Mouse (Mus musculus) telencephalon, adult 2 months (tissue): Measurements from ENCODE around the gene Parp14.
"Not testable (repeated sequence)": the region's sequence is repeated elsewhere in the genome, so short reads cannot be mapped to it uniquely, and the experiment has no call there.

ENCODE experiments used
- DNase-seq: peaks from one replicate; pipeline ENCODE4 v3.0.0-alpha.2; 2011; ENCODE audit warnings: low read depth, low spot score

Gene Parp14

DNA sequence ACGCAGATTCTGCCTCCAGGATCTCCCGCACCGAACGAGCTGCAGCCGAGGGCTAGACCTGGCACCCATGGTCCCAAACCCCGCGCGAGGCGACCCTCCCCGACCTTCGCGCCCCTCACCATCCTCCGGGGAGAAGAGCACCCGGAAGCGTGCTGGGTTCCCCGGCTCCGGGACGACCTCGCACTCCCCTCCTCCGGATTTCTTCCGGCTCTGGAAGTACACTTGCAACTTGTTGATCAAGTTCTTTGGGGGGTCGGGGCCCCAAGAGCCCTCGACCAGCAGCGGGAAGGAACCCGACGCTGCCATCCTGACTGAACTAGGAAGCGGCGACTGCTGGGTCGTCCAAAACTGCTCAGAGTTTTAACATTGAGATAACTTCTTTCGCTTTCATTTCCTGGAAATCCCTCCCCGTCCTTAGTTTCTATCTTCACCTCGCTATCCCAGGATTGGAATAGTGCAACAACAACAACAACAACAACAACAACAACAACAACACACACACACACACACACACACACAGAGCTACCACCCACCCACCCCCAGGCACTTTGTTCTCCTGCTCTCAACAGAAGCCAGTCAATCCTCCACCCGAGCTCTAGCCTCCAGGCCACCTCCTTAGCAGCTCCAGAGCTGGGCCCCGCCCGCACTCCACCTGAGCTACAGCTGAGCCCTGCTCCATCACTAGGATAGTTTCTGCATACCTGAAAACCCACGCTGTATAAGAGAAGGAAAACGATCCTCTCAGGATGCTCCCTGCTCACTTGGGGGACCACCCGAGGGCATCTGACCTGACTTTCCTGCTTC, at the start of gene Parp14:
Parp14 (minus strand) TSS at position 497 of the 804 bp plus-strand sequence.
- DNase-seq: no peak

DNA sequence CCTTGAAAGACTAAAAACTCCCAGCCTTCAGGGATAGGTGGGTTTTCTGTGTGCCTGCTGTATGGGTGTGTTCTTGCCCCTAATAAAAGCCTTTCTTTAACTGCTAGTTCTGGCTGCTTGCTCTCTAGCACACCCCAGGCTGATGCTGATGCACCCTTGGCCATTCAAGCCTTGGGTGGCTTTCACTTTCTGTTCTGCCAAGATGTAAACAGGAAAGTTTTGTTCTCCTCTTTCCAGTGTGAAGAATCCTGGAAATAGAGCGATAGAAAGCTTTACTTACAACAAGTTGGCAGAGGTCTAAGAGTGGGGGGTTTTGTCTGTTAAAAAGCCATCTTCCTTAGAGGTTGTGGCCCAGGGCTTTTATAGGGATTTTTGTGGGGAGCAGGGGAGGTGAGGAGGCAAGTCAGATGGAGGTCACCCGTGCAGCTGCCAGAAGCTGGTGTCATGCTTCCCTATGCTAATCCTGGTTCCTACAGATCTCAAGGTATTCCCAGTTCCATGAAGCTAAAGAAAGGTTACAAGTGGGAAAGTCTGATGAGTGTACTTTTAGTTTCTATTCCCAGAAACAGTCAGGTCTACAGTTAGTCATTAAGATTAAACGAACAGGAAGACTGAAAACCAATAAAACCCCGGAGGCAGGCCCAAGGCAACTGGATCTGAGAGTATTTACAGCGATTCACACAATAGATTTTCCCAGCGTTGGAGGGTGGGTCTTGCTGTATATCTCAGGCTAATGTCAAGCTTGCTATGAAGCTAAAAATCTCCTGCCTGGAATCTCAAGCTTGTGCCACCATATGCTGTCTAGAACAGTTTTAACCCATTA, 47.6 kb upstream of the Parp14 start:
- DNase-seq: no peak

DNA sequence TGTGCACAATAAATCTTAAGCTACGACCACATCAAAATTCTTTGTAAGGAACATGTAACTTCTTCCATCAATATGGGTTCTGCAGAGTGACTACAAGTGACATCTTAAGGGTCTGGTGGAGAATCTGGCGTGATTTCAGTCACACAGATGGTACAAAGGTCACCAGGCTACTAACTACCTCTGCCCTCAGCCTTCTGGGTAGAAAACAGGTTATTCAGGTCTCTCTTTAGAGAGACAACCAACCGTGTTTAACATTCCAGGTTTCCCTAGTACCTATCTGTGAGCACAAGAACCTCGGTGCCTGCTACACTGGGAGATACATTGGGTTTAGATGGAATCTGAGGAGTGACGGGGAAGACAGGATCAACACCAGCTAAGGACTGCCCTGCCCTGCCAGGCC, 43.0 kb upstream of the Parp14 start:
- no peak for DNase-seq

DNA sequence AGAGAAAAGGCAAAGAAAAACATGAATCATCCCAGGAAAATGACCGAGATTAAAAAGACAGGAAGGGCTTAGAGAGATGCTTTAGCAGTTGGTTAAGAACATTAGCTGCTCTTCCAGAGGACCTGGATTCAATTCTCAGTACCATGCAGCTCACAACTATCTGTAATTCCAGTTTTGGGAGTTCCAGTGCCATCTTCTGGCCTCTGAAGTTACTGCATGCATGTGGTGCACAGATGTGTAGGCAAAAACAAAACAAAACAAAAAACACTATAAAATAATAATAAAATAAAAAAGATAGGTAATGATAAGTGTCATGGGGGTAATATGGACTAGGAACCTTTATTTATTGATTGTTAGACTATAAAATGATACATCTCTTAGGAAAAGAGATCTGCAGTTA, 42.2 kb upstream of the Parp14 start:
- DNase-seq: no peak

DNA sequence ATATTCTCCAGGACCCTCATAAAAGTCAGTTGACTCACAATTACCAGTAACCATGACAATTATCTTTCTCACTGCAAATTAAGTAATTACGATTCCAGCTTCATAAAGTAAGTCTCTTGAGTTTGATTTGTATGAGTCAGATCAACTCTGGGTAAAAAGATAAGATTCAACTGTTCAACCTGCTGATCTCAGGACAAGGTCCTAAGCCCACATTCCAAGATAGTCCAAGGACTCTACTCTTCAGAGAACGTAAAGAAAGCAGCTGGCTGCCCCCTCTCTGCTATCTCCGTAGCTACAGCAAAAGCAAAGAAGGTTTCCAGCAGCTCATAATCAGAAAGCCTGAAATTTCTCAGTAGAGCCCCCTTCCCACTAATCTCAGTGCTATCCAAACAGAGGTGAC, 40.1 kb upstream of the Parp14 start:
- no peak for DNase-seq

DNA sequence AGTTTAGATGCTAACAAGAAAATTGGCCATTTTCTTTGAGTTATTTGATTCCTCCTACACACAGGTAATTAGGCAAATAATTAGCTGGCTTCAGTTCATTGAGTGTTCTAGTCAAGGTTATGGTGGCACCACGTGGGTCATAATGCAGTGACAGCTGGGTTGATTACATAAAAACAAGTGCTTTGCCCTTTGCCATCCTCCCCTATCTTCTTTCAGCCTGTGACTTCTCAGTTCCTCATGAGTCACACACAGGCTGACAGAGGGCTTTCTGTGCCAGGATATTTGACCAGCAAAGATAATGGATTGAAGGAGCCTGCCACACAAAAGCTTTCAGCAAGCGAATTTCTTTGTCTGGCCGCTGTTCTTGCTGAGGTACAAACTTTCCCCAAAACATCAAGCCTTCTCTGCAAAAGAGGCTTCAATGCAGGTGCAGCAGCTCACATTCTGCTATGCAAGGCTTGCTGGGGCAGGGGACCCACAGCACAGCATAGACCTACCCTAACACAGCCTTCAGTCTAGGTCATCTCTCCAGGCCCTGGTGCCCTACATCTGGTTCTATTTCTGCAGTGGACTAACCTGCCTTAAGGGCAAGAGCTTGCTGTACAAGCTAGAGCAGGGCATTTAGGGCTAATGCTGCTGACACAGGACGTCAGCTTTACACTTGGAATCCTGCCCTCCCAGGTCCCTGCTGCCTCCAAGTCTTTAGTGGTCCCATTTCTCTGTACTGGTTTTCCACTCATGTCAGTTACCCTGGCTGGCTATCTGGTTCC, 36.3 kb upstream of the Parp14 start:
- DNase-seq: no peak

DNA sequence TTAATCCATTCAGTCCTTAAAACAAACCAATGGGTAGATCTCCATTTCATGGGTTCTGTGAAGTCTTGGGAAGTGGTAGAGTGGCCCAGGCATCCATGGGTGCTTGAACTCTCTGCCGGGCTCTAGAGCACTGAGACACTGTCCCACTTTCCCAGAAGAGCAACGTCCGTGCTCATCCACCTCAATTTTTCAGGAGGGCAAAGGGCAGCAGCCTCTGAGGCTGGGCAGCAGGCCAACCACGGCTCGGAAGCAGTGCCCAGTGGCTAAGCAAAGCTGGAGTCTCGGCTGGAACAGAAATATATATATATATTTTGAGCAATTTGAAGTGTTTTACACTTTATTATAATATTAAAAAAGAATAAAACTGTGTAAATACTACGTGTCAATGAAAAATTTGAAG, 35.5 kb upstream of the Parp14 start:
- DNase-seq: no peak

DNA sequence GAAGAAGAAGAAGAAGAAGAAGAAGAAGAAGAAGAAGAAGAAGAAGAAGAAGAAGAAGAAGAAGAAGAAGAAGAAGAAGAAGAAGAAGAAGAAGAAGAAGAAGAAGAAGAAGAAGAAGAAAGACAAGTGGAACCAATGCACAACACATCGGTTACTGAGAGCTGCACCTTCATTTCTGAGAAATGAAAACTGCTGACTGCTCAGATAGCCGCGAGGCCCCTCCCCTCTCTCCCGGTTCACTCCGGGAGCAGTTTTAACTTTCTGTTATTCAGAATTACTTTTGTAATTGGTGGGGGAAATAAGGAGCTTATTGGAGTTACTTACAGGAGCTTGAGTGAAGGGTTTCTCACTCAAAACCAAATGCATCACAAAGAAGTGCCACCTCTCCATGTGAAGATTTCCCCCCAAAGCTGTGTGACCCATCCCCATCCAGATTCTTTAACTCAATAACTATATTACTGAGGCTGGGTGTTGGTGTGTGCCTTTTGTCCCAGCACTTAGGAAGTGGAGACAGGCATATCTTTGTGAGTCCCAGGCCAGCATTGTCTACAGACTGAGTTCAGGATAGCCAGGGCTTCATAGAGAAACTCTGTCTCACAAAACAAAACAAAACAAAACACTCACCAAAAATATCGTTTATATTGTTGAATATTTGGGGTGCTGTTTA, 34.6 kb upstream of the Parp14 start:
- DNase-seq: no peak

DNA sequence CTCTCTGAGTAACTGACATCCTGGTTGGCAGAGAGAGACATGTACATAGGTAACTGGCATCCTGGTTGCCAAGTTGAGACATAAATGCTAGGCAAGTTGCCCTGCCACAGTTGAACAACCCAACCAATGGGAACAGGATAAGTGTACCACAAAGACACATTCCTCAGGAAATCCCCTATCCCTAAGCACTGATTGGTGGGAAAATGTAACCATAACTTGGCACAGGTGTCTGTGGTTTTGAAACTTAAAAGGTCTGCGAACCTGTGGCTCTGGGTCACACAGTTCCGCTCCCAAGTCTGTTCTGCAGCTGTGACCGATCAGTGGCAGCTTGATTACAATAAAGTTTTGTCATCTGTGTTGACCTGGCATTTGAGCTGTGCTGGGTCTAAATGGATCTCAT, 34.0 kb upstream of the Parp14 start:
- no peak for DNase-seq

DNA sequence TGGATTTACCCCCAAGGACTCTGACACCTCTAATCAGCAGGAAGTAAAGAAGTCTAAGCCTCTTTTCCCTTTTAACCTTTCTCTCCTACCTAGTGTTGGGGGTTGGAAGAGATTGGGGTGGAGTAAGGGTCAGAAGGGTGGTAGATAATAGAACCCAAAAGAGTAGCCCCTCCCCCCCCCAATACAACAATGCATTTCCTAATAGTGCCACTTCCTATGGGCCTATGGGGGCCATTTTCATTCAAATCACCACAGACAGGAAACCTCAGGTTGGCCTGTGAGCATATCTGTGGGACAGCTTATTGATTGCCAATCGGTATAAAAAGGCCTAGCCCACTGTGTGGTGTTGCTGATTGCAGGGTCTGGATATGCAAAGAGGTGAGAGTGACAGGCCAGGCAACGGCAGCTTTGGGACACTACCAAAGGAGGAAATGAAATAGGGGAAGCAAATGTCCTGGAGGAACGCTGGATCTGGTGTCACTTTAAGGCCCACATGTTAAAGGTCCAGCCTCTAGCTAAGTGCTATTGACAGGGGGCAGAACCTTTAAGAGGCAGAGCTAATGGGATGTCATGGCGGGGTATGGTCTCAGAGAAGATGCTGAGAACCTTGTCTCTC, 32.9 kb upstream of the Parp14 start:
- DNase-seq: no peak

DNA sequence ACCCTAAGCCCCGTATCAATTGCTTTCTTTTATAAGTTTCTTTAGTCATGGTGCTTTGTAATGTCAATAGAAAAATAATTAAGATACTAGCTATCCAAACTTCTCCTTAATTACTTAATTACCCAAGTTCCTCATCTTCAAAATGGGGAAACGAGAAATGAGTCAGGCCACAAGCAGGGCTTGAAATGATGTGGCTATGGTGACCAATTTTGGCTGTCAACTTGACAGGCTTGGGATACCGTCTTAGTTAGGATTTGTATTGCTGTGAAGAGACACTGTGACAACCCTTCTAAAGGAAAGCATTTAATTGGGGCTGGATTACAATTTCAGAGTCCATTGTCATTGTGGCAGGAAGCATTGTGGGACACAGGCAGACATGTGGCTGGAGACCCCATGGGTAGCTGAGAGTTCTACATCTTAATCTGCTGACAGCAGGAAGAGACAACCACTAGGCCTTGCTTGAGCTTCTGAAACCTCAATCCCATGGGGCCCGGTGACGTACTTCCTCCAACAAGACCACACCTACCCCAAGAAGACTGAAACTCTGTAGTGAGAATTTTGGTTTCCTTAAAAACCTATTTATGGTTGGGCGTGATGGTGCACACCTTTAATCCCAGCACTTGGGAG, 31.8 kb upstream of the Parp14 start:
- DNase-seq: no peak

DNA sequence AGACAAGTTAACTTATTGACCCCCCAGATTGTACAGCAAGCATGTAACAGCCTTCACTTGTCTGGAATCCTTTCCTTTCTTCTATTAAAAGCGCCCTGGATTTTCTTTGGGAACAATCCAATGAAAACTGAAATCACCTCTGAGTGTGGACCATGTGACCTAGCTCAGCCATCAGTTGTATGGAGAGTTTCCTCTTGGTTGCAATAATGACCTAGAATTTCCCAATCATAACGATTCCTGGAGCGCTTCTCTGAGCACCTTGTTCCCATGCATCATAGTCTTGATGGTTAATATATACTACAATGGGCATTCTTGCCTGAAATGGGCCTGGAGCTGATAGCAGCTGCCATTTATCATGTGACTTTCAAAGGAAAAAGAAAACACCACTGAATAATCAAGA, 29.2 kb upstream of the Parp14 start:
- no peak for DNase-seq

DNA sequence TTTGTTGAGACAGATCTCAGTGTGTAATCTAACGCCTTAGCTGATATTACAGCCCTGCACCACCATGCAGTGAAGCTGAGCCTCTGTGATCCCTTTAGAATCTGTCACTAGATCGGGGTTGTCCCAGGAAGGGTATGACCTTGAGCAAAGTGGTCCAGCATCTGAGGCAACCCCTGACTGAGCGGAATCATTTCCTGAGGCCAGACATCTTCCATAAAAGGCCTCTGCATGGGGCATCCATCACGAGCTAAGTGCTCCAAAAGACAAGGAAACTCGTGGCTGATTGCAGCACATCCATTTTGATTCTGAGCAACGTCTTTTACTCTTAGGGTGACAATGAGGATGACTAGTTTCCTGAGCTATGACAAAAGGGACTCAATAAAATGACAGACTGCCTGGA, 23.7 kb upstream of the Parp14 start:
- no peak for DNase-seq

DNA sequence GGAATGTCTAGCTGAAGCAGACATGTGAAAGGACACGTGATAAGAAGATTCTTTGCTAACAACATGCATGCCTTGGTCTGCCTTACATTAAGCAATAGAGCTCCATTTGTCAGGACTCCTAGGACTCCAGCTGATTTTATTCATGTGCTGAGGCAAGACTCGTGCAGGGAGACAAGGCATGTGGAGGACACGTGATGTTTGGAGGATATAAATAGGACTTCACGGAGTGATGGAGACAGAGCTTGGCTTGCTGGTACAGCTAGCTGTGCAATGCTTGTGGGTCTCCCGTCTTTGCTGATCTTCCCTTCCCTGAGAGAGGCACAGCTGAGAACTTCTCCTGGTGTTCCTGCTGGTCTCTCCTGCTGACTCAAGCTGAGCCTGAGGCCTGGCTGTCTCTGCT, 20.3 kb upstream of the Parp14 start:
- DNase-seq: not testable (repeated sequence)

DNA sequence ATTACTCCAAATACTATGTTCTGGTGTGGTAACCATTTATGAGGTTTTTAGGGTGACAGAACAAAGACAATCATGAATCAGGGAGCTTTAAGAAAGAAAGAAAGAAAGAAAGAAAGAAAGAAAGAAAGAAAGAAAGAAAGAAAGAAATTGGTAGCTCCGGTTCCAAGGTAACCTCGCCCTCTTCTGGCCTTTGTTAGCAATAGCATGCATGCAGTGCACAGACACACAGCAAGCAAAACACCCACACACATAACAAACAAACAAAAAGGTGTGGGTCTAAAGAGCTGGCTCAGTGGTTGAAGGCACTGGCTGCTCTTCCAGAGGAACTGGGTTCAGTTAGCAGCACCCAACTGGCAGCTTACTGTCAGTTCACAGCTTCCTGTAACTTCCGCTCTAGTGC, 19.3 kb upstream of the Parp14 start:
- DNase-seq: no peak

DNA sequence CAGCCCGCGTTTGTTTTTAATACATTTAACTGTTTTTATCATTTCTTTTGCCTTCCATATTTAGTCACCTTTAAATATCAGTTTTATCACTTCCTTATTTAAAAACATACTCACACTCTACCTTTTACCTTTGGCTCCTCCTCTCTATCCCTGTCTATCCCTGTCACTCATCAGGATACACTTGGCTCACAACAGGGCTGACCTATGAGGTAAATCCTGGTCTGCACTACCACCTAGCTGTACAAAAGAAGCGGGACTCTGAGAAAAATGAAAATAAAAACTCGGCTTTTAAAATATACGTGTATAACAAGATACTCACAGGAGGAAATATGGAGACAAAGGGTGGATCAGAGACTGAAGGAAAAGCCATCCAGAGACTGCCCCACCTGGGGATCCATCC, 17.6 kb upstream of the Parp14 start:
- no peak for DNase-seq

DNA sequence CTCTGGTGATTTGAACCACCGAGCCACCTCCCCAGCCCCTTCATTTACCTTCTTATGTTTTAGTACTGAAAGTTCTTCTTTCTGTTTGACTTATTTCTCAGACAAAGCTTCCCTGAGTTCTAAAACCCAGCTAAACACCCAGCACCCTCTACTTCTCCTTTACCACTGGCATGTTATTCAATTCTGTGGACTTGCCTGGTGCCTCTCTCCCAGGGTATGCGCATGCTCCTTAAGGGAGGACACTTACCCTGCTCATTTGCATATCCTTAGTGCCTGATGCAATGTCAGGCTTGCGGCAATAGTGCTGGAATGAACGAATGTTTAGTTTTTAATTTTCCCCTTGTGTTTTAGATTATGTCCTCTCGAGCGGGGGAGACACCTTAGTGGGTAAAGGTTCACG, 16.8 kb upstream of the Parp14 start:
- no peak for DNase-seq

DNA sequence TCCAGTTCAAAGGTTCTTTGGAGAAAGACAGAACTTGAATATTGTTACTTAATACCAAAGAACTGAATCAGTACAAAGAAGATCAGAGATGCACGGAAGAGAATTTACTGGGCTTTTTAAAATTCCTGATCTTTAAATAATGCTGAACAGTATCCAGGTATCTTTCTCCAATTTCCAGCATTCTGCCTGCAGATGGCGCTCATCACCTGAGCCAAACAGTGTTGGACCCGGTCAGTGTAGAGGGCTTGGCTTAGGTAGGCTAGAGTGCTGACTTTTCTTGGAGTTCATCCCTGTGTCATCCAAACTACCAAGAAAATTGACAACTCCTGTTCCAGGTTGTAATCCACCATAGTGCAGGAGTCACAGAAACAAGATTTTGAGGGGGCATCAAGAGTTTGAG, 3.1 kb upstream of the Parp14 start:
- DNase-seq: no peak

DNA sequence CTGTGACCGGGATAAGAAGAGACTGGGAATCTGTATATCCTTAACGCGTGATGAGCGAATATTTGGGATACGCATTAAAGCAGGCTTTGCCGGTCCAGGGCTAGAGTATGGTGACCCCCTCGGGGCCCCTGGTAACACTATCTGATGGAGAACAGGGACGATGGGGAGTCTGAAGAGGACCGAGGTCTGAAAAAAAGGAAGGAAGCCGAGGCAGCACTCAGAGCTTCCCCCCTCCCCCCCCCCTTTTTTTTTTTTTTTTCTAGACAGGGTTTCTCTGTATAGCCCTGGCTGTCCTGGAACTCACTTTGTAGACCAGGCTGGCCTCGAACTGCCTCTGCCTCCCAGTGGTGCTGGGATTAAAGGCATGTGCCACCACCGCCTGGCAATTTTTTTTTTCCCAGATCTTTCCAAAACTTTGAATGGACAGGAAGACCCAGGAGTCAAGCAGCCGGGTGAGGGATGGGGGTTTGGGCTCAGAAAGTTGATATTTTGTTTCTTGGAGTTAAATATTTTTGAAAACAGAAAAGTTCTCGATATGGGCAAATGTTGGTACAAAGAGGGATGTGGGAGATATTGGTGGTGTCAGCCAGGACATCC, 1.2 kb upstream of the Parp14 start:
- no peak for DNase-seq

DNA sequence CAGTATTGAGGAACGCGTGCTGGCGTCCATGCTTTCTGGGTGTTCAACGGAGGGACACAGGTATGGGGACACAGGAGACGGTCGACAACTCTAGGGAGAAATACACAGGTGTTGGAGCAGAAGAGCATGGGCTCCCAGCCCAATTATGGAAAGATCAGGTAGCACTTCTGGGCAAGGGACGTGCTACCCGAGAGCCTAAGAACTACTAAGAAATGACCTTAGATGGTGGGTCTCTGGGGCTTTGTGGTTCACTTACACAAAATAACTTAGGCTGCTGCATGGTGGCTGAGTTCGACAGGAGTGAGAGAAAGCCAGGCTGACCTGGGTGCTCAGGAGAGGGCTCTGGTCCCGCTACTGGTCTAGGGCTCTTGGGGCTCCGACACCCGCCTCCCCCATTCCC, 554 bp upstream of the Parp14 start:
- DNase-seq: no peak
